Mouse (Mus musculus): Measurements from ENCODE around the gene Ift74.
"Not testable (repeated sequence)": the region's sequence is repeated elsewhere in the genome, so short reads cannot be mapped to it uniquely, and the experiment has no call there.

Ift74 gene

DNA sequence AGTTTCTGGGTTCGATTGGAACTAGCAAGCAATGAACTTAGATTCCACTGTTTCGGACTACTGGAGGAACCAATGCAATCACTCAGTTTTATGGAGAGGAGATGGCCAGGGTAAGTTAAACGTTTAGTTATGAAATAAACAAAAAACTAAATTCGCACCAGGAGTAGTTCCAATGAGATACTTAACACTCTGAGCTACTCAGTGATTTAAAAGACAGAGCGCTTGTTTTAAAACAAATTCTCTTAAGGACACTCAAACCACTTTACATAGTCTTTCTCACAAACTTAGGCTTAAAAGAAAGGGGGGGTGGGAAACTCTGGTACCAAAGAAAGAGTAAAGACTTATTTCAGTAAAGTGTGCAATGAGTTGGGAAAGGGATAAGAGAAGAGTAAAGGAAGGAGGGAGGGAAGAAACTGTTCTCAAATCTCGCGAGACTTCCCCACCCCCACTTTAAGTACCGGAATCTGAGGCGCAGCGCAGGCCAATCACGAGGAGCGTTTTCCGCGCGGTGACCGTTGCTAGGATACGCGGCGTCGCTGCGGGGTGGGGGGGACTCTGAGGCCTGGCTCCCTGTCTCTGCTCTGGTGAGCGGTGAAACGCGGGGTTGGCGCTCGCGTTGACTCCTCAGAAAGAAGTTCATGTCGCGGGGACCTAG, at the start of gene Ift74:
Gene Ift74, plus strand, starts transcription at position 520 of the 655 bp plus-strand sequence.
- peak; percentile 96 for DNase-seq

DNA sequence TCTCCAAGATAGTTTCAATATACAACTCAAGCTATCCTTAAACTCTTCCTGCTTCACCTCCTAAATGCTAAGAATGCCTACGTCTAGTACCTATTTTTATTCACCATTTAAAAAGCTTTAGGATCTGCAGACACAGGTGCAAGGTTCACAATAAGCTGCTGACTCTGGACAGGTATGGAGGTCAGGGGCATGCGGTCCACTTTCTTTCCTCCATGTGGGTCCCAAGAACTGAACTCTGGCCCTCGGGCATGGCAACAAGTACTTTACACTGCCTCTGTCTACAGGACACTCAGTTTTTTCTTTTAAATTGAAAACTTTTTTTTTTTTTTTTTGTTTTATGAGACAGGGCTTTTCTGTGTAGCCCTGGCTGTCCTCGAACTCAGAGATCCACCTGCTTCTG, 41.6 kb upstream of the Ift74 start:
- DNase-seq: peak; percentile 34

DNA sequence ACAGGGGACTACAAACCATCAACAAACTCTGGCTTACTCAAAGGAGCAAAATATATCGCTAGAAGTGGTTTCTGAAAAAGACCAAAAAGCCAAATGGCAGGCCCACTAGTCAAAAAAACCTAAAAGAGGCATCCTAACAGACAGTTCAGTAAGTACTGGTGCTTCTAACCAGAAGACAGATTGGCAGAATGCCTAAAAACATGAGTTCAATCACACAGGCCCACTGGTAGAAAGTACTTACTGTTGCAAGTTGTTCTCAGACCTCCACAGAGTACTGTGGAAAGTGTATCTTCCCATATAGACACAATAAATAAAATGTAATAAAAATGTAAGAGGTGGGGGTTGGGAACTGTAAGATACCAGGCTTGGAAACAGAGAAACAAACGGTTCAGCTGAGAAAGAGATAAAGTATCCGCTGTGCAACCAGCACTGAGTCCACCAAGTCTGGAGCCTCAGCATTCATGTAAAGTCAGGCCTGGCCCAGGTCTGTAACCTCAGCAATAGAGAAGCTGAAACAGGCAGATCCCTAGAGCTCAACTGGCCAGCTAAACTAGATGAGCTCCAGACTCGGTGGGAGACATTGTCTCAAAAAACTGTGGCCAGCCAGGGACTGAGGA, 22.4 kb upstream of the Ift74 start:
- no peak for DNase-seq

DNA sequence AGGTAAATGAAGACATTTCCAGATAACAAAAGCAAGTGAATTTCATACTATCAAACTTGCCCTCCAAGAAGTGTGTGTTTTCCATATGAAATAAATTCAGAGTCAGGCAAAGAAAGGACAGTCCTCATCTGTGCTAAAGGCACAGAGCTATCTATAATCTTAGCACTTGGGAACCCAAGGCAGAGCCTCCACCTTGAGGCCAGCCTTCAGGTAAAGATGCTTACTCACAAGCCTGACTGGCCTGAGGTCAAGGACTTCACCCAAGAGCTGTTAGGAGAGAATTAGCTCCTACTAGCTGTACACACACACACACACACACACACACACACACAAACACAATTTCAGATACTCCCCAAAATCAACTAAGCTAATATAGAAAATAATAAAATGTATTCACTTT, 21.6 kb upstream of the Ift74 start:
- no peak for DNase-seq

DNA sequence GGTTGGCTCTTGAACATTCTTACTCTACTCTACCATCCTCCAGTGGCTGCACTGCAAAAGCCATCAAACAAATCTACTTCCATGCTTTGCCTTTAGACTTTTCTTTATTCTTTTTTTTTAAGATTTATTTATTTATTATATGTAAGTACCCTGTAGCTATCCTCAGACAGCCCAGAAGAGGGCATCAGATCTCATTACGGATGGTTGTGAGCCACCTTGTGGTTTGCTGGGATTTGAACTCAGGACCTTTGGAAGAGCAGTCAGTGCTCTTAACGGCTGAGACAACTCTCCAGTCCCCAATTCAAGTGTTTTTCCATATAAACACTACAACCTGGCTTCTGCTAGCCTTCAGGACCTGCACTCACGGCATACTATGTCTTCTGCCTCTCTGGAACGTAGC, 12.9 kb upstream of the Ift74 start:
- DNase-seq: no peak

DNA sequence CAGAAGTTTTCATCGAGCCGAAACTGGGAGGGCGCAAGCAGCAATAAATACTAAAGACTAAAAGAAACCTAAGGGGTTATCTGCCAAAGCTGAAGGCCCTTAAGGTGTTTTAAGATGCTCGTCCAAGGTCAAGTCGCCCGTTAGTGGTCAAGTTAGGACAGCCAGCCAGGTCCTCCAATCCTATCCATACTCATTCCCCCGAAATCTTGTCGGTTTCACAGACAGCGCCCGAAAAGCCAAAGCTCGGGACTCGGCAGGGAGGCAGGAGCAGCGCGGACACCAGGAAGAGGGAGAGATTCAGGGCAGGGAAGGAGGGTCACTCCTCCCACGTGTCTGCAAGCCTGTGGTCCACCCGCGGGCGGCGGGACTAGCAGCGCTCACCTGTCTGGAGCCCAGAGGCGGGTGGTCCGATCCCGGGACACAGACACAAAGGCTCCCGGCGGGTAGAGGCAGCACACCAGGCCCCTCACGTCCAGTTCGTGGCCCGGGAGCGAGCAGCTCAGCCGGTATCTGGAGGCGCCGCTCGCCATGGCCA, 11.7 kb upstream of the Ift74 start:
- no peak for DNase-seq

DNA sequence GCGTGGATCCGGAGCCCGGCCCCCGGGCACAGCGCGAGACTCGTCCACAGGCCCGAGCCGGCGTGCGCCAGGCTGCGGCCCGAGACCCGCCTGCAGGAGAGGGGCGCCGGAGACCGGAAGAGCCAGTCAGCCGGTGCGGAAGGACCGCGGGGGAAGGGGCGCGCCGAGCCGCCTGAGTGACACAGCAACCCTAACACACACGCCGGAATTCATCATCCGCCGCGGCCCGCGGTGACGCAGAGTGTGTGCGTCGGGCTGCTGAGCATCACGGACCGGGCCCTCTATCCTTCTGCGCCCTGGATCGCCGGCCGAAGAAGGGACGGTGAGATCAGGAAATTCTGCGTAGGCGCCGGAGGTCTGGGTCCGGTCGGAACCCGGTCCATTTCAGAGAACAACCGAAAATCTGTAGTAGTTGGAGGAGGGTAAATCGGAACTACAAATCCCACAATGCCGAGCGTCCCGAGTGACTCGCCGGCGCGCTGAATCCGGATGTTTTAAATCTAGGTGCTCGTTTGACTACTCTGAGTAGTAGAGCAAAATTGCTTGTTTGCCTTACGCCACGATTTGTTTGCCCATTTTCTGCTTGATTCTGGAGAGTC, 11.2 kb upstream of the Ift74 start, which contains the start of gene Plaa:
Gene Plaa, minus strand, starts transcription at position 214 of the 599 bp plus-strand sequence.
- peak; percentile 95 for DNase-seq

DNA sequence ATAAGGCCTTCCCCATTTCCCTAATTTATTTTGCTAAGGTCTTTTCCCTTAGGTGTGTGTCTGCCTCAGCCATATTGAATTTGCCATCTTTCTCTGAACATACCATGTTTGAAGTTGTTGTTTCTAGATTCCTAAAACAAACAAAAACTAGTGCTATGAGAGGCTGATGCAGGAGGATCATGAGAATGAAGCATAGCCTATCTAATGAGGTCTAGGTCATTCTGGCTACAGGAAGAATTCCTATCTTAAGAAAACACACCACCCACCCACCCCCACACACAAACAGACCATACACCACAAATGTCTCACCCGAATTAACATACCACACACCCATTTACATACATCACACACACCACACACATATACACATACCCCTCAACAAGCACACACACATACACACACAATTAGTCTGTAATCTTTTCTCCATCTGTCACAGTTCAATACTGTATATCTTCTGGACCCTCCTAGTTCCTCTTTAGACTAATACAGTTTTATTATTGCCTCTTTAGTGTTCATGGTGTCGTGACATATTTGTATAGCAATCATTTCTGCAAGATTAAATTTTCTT, 9.8 kb upstream of the Ift74 start:
- no peak for DNase-seq

DNA sequence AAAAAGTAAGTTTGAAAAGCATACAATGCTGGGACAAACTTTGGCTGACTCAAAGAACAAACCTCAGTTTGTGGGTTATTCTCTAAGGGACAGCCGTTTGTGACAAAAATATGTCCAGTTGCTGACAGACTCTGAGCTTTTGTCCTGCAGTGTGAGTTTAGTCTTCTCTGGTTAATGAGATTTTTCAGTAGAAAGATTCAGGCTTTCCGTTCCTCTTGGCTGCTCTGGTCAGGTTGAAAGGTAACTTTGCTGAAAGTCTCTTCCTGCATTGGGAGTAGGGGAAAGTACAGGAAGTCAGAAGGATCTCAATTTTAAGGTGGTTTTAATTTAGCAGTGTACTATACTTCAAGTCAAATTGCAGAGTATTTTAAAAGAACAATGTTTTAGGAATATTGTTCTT, 8.7 kb upstream of the Ift74 start:
- peak; percentile 35 for DNase-seq

DNA sequence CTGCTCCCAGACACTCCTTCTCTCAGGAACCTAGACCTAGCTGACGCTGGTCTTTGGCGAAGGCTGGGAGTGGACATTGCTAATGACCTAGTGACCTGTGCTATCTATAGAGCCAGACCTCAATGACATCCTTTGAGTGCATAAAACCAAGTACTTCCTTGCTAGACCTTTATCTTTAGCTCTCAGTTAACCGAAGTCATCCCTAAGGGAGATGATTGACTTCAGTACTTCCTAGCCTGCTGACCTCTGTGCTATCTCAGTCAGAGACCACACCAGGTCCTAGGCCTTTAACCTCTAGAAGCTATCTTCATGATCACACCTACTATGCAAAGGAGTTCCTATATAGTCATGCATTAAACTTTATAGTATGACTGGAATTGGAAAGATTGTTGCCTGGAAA, 4.0 kb upstream of the Ift74 start:
- DNase-seq: no peak

DNA sequence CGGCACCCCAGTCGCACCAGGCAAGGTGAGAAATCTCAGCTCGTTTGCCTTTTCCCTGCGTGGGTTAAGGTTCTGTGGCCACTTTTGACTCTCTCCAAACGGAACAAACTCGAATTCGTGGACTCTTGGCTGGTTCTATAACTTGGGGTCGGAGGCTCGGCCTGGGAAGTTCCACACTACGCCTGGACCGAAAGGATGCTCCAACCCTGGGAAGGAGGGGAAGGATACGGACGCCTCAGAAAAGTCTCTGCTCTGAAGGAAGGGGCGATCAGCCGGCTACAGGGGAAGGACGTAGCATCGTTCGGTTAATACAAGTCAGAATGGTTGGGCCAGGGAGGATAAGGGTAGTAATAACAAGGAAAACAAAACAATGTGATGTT, 326 bp downstream of the Ift74 start:
- no peak for DNase-seq

DNA sequence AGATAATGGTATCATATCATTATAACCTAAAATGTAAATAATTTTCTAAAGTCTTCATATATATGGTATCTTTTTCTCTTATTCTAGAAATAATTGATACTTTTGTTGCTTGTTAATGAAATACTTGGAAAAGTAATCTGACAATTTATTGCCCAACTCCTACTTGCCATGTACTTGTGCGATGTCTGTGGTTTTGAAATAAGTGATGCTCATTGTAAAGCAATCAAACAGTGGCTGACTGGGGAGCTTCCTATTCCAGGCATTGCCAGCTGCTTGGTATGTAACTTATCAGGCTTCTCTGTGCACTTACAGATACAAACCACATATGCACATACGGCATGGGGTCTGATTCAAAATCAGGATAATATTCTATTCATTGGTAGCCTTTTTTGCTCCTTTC, 5.8 kb downstream of the Ift74 start:
- DNase-seq: no peak

DNA sequence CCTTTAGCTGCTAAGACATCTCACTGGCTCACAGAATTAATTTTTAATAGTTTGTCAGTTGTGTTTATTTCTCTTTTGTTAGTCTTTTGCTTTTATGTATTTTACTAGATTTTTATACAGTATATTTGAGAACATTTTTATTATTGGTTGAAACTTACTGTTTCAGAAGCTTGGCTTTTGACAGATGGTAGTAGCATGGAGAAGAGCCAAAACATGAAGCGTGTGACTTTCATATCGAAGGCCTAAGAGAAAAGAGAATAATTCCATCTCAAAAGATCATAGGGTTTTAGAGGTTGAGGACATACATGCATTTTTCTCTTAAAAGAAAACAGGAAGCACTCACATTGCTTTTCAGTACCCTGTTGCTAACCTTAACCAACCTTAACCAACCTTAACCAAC, 28.9 kb downstream of the Ift74 start:
- no peak for DNase-seq

DNA sequence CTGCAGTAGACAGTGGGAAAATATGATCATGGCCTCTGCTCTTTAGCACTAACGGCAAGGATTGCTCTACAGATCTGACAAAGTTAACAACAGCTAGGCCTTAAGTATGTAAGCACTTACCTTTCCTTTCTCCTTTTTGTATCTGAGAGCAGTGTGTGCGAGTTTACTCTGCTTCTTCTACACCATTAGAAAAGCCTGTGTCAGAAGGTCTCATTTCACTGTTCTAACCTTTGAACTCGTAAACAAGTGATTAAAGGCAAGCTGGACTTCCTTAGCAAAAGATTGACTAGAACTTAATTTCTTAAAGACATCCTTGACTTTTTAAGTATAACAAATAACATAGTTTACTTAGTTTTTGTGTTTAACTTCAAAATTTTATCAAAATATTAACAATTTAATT, 35.6 kb downstream of the Ift74 start, which contains the start of gene Lrrc19:
Gene Lrrc19, minus strand, starts transcription at position 225 of the 400 bp plus-strand sequence.
- peak; percentile 12 for DNase-seq

DNA sequence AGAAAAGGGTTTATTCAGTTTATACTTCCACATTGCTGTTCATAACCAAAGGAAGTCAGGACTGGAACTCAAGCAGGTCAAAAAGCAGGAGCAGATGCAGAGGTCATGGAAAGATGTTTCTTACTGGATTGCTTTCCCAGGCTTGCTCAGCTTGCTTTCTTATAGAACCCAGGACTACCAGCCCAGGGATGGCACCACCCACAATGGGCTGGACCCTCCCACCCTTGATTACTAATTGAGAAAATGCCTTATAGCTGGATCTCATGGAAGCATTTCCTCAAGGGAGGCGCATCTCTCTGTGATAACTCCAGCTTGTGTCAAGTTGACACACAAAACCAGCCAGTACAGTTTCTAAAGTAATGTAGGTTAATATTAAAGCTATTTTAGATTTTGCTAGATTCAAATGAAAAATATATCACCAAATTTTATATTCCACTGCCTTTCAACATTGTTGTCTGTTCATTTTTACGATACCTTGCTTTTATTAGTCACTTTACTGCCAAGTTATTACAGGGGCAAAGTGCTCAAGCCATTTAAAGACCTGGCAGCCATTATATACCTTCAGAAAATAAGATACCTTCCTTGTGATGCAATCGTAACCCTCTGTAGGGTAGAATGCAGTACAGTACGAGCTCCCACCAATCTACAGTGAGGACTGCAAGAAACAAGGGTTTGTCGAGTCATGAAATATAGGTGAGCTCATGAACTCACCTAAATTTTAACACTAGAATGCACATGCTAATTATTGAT, 36.3 kb downstream of the Ift74 start:
- not testable (repeated sequence) for DNase-seq

DNA sequence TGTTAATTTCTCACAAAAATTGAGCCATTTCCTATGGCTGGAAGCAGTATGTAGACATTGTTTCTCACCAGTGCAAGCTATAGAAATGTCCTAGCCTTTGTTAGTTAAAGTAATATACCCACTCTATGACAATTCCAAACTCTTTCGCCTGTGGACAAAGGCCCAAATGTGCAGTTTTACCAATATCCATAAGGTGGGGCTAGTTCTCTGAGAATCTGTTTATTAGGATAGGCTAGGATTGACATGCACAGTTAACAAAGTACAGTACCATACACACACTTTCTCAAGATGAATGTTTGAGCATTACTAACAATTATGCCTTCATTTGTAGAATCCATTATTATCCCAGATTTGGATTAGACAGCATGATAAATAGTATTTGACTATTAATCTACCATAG, 55.4 kb downstream of the Ift74 start:
- peak; percentile 44 for DNase-seq

DNA sequence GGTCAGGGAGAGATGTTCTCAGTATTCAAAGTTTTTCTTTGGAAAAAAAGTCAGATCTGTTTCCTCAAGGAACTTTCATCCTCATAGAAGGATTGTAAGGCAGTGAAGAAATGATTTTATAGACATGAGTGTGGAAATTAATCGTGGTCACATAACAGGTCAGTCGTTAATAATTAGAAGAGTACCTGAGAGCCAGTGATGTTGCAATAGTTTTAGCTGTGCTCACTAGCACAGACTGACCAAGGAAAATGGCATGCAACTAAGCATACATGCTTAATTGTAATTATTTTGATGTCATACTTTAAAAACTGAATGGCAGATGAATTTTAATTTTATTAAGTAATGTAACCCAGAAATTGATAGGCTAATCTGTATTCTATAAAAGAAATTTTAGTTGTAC, 66.4 kb downstream of the Ift74 start:
- no peak for DNase-seq

DNA sequence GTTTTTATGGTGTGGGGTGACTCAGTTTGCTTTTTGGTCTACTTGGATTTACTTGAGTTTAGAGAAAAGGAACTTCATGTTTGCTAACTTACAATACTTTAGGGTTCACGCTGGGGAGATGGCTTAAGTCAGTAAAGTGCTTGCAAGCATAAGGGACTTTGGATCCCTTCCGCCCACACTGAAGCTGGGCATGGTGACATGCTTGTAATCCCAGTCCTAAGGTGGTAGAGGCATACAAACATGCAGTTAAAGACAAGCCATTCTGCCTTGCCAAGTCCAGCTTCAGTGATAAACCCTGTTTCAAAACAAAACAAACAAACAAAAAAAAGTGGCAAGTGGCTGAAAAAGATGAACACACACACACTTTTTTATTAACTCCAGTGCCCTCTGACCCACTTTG, 66.9 kb downstream of the Ift74 start:
- no peak for DNase-seq

DNA sequence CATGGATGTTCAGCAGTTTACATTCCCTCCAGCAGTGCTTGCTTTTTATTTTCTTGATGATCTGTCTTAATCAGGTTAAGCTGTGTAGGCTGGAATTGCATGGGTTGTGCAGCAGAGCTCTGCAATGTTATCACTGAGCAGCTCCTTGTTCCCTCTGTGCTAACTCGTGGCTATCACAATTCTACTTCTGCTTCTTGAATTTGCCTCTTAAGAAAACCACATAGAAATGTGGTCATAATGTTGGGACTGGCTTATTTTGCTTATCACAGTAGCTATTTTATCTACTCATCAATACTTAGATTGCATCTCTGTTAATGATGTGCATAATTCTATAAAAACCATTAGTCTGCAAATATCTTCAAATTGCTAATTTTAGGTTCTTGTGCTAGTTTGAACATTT, 67.7 kb downstream of the Ift74 start:
- no peak for DNase-seq

DNA sequence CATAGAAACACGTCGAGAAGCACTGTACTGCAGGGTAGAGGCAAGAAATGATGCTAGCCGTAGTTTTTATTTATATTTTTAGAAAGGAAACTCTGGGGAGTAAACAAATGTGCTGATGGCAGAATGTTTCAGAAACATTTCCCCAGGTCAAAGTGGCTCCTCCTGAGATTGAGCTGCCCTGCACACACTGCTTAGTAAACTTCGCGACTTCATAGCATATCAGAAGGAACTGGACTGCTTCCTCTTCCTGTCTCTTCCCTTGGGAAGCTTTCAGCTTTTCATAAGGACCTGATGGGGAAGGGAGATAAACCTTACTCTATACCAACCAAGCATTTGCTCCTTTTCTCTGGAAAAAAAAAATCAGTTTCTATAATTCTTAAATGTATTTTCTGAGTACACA, 69.0 kb downstream of the Ift74 start:
- DNase-seq: peak; percentile 27

DNA sequence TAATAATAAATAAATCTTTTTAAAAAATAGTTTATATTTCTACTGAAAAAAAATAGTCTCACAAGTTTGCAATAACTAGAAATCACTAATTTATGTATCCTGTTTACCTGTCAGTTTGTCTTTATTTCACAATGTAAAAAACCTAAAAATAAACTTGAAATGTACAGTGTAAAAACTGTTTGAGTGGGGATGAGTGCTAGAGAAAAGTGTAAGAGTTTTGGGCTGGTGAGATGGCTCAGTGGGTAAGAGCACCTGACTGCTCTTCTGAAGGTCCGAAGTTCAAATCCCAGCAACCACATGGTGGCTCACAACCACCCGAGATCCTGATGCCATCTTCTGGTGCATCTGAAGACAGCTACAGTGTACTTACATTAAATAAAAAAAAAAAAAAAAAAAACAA, 75.5 kb downstream of the Ift74 start:
- not testable (repeated sequence) for DNase-seq

DNA sequence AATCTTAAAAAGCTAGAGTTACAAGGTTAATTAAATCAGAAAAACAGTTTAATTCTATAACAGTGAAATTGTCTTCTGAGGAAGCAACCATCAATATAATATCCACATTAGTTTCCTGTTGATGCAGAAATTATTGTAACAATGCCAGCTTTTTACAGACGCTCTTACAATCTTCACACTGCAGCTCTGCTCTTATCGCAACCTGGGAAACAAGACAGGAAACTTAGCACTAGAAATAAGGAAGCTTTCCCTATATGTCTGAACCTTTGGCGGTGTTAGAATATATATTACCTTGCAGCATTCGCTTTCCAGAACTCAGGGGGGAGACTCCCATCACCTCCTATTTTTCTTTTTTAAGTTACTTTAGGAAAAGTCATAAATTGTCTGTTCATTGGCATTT, 76.8 kb downstream of the Ift74 start:
- DNase-seq: no peak

DNA sequence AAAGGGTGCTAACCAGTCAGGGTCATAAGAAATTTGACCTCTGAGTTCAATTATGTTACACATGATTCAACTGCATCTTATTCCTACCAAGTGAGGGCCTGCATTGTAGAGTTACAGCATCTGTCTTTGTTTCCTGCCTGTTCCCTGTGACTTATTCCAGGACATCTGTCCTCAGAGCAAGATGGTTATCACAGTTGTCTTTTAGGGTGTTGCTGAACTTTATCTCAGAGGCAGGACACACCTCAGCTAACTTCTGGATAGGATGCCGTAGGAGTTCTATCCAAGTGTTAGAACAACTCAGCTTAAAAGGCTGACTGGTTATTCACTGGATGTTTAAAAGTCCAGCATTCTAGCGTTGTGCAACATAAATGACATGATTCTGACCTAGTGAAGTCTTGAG, 77.9 kb downstream of the Ift74 start:
- DNase-seq: no peak
